Mouse (Mus musculus) gastrocnemius, adult 2 months (tissue): ENCODE measurements around the gene Pxylp1. TPM values are rescaled to one million over a fixed set of nuclear protein-coding genes. Genes with fewer than 3 reads are reported as not detected.

Experiments
- DNase-seq: peaks from one replicate; pipeline ENCODE4 v3.0.0; 2022
- H3K27ac ChIP-seq: fragments of 200-600 bp; 2 replicates; pipeline ENCODE4 v1.8.1; 2022; ENCODE audit warnings: mild to moderate bottlenecking
- H3K4me3 ChIP-seq: fragments of 200-600 bp; 2 replicates; pipeline ENCODE4 v1.8.1; 2022; ENCODE audit warnings: mild to moderate bottlenecking, moderate library complexity
- CTCF ChIP-seq: fragments of 200-600 bp; IDR thresholded peaks from 2 replicates; pipeline ENCODE4 v1.8.1; 2022; ENCODE audit warnings: antibody characterized with exemption, mild to moderate bottlenecking, moderate library complexity
- intact Hi-C: fragments of 180-260 bp; cut with DNase I; formaldehyde crosslinking; loops from one replicate; pipeline ENCODE4 v1.15.1; 2025
- total RNA-seq, 2 experiments: library from RNA; stranded (reverse); gene quantifications; 2 replicates each; pipeline ENCODE4 v1.2.3; 2021

The Pxylp1 gene
- total RNA-seq, 2 experiments from 2014 or later: 0.36 to 2.7 TPM

GRCm38 (mm10) chr9:96867165-96867564 lies 25.3 kb downstream of the Pxylp1 start:
- intact Hi-C loops: no loop called here
- H3K4me3 ChIP-seq: no peak overlapping the region
- H3K27ac ChIP-seq: no peak overlapping the region

GRCm38 (mm10) chr9:96866196-96866595 lies 26.3 kb downstream of the Pxylp1 start:
- intact Hi-C loops: no loop called here

More at GRCm38 (mm10) chr9:96867165-96867564, 25.3 kb downstream of the Pxylp1 start:
- no peak for DNase-seq
- TF ChIP-seq CTCF: no peak

GRCm38 (mm10) chr9:96865473-96866050 lies 26.9 kb downstream of the Pxylp1 start:
- H3K27ac ChIP-seq: no peak overlapping the region
- no peak overlapping the region for H3K4me3 ChIP-seq
- TF ChIP-seq CTCF: no peak
- intact Hi-C loops: no loop called here
- no peak for DNase-seq

More at GRCm38 (mm10) chr9:96866196-96866595, 26.3 kb downstream of the Pxylp1 start:
- no peak overlapping the region for H3K27ac ChIP-seq
- no peak for DNase-seq
- no peak for TF ChIP-seq CTCF
- no peak overlapping the region for H3K4me3 ChIP-seq

- no peak overlapping the region for H3K4me3 ChIP-seq
- DNase-seq: no peak
- intact Hi-C loops: no loop called here
- no peak for TF ChIP-seq CTCF
- H3K27ac ChIP-seq: no peak overlapping the region
Observed at GRCm38 (mm10) chr9:96863539-96863938, 28.9 kb downstream of the Pxylp1 start.

GRCm38 (mm10) chr9:96862836-96863235 lies 29.6 kb downstream of the Pxylp1 start:
- intact Hi-C loops: no loop called here
- H3K4me3 ChIP-seq: no peak overlapping the region
- no peak for TF ChIP-seq CTCF
- DNase-seq: no peak
- no peak overlapping the region for H3K27ac ChIP-seq

GRCm38 (mm10) chr9:96861092-96861487 lies 31.4 kb downstream of the Pxylp1 start:
- Histone ChIP-seq H3K27ac (no peak overlapping the region), H3K4me3 (no peak overlapping the region)
- no peak for TF ChIP-seq CTCF
- intact Hi-C loops: no loop called here
- no peak for DNase-seq

- no peak for DNase-seq
- Histone ChIP-seq H3K4me3 (no peak overlapping the region), H3K27ac (no peak overlapping the region)
- TF ChIP-seq CTCF: no peak
- intact Hi-C loops: no loop called here
Observed at GRCm38 (mm10) chr9:96860380-96861091, 31.9 kb downstream of the Pxylp1 start.

- Histone ChIP-seq H3K27ac (no peak overlapping the region), H3K4me3 (no peak overlapping the region)
- no peak for DNase-seq
- intact Hi-C loops: no loop called here
- no peak for TF ChIP-seq CTCF
Observed at GRCm38 (mm10) chr9:96859027-96859426, 33.4 kb downstream of the Pxylp1 start.

- no peak overlapping the region for H3K27ac ChIP-seq
- intact Hi-C loops: no loop called here
- TF ChIP-seq CTCF: no peak
- no peak for DNase-seq
- no peak overlapping the region for H3K4me3 ChIP-seq
Observed at GRCm38 (mm10) chr9:96857838-96858237, 34.6 kb downstream of the Pxylp1 start.

- no peak for TF ChIP-seq CTCF
- Histone ChIP-seq H3K4me3 (no peak overlapping the region), H3K27ac (no peak overlapping the region)
- intact Hi-C loops: no loop called here
- no peak for DNase-seq
Observed at GRCm38 (mm10) chr9:96853300-96854186, 38.9 kb downstream of the Pxylp1 start.

GRCm38 (mm10) chr9:96851634-96852033 lies 40.8 kb downstream of the Pxylp1 start:
- intact Hi-C loops: no loop called here
- TF ChIP-seq CTCF: no peak
- no peak overlapping the region for H3K27ac ChIP-seq
- no peak overlapping the region for H3K4me3 ChIP-seq
- no peak for DNase-seq

GRCm38 (mm10) chr9:96851036-96851435 lies 41.4 kb downstream of the Pxylp1 start:
- DNase-seq: no peak
- H3K27ac ChIP-seq: no peak overlapping the region
- TF ChIP-seq CTCF: no peak
- H3K4me3 ChIP-seq: no peak overlapping the region
- intact Hi-C loops: no loop called here

GRCm38 (mm10) chr9:96849012-96849411 lies 43.5 kb downstream of the Pxylp1 start:
- intact Hi-C loops: no loop called here
- DNase-seq: no peak
- Histone ChIP-seq H3K4me3 (no peak overlapping the region), H3K27ac (no peak overlapping the region)
- TF ChIP-seq CTCF: no peak
